Mouse (Mus musculus) lung, postnatal 0 days (tissue): ENCODE data around the gene Itpr1.

ENCODE experiments used
- CTCF ChIP-seq: IDR thresholded peaks from 2 replicates; pipeline ENCODE4 v1.5.1; 2016; ENCODE audit warnings: antibody characterized with exemption, mild to moderate bottlenecking
- EP300 ChIP-seq: IDR thresholded peaks from 2 replicates; pipeline ENCODE4 v1.6.1; 2016; ENCODE audit warnings: antibody characterized with exemption, mild to moderate bottlenecking, control low read depth

- TF ChIP-seq CTCF (no peak), EP300 (no peak)
Observed at GRCm38 (mm10) chr6:108179087-108179486, 33.8 kb upstream of the Itpr1 start.
